Mouse (Mus musculus) brain, embryonic 14.5 days (tissue): ENCODE results near the gene Dot1l. TPM values are rescaled to one million over a fixed set of nuclear protein-coding genes. Genes with fewer than 3 reads are reported as not detected.

ENCODE experiments used
- DNase-seq: peaks from one replicate; pipeline ENCODE4 v3.0.0-alpha.2; 2011; ENCODE audit warnings: low read depth
- CTCF ChIP-seq: fragments of 200-500 bp; IDR thresholded peaks from 2 replicates; pipeline ENCODE4 v1.5.1; 2012; ENCODE audit warnings: inconsistent platforms, mild to moderate bottlenecking, moderate library complexity, borderline replicate concordance; ENCODE audit not compliant: insufficient read depth, insufficient read length; ENCODE audit errors: extremely low read depth
- POLR2A ChIP-seq: fragments of 200-500 bp; IDR thresholded peaks from 2 replicates; pipeline ENCODE4 v1.6.1; 2012; ENCODE audit warnings: mild to moderate bottlenecking, inconsistent platforms, borderline replicate concordance; ENCODE audit not compliant: poor library complexity, insufficient read depth, insufficient read length, severe bottlenecking; ENCODE audit errors: extremely low read depth
- polyA plus RNA-seq: library from polyadenylated mRNA; depleted of rRNA; stranded (reverse); fragments of >200 nt; gene quantifications from 2 replicates; pipeline ENCODE4 v1.2.3, GENCODE M21; 2012

Dot1l gene
- polyA plus RNA-seq, 1 experiment: 77.6 TPM

GRCm38 (mm10) chr10:80742180-80742978 is 12.6 kb upstream of the Dot1l start, which contains the start of gene Ap3d1:
TSS of gene Ap3d1 (minus strand) at chr10:80742264.
- no peak for TF ChIP-seq CTCF
- peak; percentile 74; the same call in 1 of the 2 replicates for TF ChIP-seq POLR2A

GRCm38 (mm10) chr10:80744262-80744661 is 10.7 kb upstream of the Dot1l start:
- no peak for DNase-seq

More at GRCm38 (mm10) chr10:80742180-80742978, 12.6 kb upstream of the Dot1l start, which contains the start of gene Ap3d1:
- DNase-seq: peak; percentile 100

DNA sequence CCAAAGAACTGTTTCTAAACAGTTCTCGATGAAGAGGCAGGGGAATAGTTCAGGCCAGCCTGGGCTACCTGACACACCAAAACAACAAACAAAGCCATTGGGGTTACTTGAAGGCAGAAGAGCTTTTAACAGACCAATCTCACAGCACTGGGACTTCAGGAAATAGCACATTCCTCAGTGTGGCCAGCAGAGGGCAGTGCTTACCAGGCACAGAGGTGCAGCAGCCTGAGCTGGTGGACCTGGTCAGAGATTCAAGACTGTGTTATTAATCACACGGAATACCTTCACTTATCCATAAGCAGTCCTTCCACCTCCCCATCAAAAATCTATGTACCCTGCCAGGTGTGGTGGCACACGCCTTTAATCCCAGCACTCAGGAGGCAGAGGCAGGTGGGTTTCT is 7.6 kb upstream of the Dot1l start:
- peak; percentile 89 for DNase-seq
- TF ChIP-seq CTCF (peak; percentile 98), POLR2A (no peak)

More at GRCm38 (mm10) chr10:80744262-80744661, 10.7 kb upstream of the Dot1l start:
- TF ChIP-seq POLR2A (no peak), CTCF (no peak)

GRCm38 (mm10) chr10:80748609-80749008 is 6.4 kb upstream of the Dot1l start:
- DNase-seq: peak; percentile 40
- TF ChIP-seq POLR2A: no peak
- TF ChIP-seq CTCF: no peak

DNA sequence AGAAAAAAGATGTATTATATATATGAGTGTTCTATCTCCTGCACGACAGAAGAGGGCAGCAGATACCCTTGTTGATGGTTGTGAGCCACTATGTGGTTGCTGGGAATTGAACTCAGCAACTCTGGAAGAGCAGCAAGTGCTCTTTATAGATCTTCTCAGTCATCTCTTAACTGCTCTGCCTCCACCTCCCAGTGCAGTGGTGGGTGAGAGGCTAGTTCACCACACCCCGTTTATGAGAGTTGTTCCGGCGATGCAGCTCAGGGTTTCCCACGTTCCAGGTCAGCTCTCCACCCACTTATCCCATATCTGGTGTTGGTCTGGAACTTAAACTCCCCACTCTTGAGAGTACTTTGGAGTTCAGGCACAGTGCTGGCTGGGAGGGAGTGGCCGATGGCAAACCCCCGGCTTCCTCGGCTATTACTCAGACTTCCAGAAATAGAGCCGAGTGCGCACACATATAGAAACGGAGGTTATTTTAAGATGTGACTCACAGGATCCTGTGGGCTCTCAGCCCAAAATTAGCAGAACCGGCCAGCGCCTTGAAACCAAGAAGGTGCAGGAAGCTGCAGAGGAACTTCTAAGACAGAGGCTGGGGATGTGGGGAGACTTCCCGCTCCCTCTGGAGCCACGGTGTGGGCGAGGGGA is 3.7 kb upstream of the Dot1l start:
- peak; percentile 20; the same call in 1 of the 2 replicates for TF ChIP-seq CTCF
- no peak for TF ChIP-seq POLR2A
- no peak for DNase-seq

- peak; percentile 80 for DNase-seq
- TF ChIP-seq POLR2A (no peak), CTCF (no peak)
These were observed 2.9 kb upstream of the Dot1l start for GRCm38 (mm10) chr10:80752079-80752625.

- TF ChIP-seq CTCF (no peak), POLR2A (no peak)
- no peak for DNase-seq
These were observed 447 bp downstream of the Dot1l start for GRCm38 (mm10) chr10:80755291-80756015.

DNA sequence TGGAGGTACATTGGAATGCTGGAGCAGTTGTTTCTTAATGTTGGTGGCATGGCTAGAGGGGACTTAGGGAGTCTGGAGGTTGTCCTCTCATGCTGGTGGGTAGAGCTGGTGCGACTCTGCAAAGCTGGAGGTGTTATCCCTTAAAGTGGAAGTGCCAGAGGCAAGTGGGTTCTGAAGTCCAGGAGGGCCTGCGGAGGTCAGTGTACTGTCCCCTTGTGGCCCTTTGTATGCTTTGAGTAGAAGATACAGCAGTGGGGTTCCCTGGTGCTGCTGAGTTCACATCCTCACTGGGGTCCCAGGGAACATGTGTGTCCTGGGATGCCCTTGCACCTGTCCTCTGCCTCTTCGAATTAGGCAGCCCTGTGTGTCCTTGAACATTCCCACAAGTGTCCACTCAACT is 1.1 kb downstream of the Dot1l start:
- no peak for DNase-seq
- TF ChIP-seq CTCF (no peak), POLR2A (no peak)

DNA sequence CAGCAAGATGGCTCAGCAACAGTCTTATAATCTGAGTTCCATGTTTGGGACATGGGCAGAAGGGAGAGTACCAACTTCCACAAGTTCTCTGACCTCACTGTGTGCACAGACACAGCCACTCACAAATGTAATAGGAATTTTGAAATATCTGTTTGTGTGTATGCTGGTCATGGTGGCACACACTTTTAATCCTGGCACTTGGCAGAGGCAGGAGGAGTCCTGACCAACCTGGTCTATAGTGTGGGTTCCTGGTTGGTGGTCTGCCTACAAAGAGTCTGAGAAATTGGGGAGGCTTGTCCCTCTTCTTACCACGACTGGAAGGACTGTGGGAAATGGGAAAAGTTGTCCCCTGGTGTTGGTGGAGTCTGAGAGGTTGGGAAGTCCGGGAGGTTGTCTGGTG is 1.5 kb downstream of the Dot1l start:
- DNase-seq: no peak
- TF ChIP-seq CTCF: no peak
- no peak for TF ChIP-seq POLR2A

DNA sequence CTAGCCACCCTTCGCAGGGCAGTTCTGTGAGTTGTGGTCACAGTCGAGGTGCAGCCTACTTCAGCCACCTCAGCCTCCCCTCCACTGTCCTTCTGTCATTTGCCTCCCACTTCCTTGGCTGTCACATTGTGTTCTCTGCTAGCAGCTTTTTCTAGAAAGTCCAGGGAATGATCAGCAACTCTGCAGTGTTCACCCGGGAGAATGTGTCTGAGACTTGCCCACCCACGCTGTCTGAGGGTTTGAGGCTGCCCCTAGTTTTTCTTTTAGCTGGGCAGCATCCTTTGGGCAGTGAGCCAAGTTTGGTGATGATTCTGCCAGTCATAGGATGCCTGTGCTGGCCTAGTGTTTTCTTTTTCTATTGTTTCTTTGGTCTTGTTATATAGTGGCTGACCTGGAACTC is 2.0 kb downstream of the Dot1l start:
- TF ChIP-seq CTCF (no peak), POLR2A (no peak)
- no peak for DNase-seq

DNA sequence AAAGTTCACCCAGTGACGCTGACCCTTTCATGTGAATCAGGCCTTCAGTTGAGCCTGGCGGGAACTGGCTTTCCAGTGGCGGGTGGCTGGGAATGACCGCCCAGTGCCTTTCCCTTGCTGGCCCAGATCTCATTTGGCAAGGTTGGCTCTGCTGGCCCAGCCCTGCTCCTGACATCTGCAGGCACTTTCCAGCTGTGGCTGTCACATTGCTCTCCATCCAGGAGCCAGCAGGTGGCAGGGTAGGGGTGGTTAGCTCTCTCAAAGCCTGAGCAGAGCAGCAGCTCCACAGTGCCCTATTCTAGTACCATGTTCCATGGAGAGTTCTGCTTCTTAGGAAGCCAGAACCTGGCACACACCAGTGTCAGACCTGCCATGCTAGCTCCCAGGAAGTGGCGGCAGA is 2.7 kb downstream of the Dot1l start:
- TF ChIP-seq POLR2A: no peak
- peak; percentile 49; the same call in 1 of the 2 replicates for TF ChIP-seq CTCF
- peak; percentile 51 for DNase-seq
